Mouse (Mus musculus): ENCODE data around the gene Zbtb42.

The Zbtb42 gene

DNA sequence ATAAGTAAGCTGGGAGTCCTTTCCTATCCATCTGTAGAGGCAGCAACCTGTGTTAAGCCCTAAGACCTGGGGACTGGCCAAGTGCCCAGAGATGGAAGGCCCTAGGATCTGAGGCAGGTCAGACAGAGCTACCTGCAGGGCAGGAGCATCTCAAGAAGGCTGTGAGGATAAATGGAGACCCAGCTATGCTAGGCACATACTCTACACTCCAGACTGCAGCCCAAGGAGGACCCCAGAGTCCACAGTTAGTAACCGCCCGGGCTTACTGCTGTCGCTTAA, 17.4 kb upstream of the Zbtb42 start:
- DNase-seq (ENCODE audit: low spot score in 2 of 2): no peak

DNA sequence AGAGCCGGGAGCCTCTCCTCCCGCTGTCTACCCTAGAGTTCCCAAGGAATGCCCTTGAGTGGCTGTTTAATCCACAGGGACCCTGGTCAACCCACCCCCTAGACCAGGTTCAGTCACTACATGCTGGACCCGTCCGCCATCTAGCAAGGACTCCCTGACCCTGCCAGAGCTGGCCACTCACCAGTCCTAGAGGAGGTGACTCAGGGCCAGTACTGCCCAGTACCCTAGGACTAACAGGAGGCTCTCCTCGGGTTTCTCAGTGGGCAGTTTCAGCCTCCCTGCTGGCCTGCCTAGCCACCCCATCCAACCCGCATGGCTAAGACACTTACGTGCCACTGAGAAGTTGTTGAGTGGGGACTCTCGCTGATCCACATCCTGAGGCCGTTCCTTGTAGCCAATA, 16.8 kb upstream of the Zbtb42 start:
- DNase-seq (ENCODE audit: low spot score in 2 of 2): no peak

DNA sequence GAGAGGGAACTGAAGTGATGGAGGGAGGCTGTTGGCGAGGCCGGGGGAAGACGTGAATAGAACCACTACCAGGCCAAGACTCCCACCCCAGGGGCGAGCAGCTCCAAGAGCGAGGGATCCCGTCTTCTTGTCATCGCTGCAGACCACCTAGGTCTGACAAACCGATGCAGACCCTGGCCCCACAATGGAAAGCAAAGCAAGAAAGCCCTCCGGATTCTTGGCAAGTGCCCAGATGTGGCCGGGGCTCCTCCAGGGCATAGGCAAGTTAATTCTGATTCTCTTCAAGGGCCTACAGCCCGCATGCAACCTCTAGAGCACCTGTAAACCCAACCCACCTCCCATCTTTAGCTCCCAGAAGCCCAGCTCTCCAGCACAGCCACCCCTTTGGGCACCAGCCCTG, 15.3 kb upstream of the Zbtb42 start:
- no peak for DNase-seq (ENCODE audit: low spot score in 2 of 2)

DNA sequence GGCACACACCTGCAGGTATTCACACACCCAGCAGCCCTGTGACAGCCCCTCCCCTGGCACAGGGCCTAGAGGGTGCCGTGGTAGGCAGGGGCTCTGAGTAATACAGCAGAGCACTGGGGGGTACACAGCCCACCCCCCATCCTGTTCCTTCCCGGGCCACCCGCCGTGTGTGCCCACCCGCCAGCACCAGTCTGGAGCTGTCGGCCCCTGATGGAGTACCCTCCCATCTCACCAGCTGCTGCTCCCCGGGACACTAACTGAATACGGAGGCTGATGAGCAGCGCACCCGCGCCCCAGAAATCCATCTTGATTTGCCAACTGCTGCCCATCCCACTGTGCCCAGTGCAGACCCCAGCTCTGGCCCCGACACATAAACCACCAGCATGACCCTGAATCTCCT, 14.9 kb upstream of the Zbtb42 start:
- DNase-seq (ENCODE audit: low spot score in 2 of 2): no peak

DNA sequence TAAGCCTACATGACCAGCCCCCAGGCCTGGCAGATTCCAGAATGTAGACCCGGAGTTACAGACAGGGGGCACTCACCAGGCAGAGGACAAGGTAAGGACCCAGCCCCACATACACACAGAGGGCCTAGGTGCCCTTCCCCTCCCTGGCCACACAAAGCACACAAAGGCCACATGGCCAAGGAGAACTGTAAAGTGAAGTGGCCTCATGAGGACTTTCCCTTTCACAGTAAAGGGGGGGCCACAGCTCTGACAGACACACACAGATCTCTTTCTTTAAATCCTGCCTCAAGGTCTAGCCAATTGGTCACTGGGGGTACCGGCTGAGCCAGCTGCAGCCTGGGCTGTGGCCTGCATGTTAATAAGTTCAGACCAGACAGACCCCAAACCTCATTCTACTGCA, 14.5 kb upstream of the Zbtb42 start:
- DNase-seq (ENCODE audit: low spot score in 2 of 2): no peak

DNA sequence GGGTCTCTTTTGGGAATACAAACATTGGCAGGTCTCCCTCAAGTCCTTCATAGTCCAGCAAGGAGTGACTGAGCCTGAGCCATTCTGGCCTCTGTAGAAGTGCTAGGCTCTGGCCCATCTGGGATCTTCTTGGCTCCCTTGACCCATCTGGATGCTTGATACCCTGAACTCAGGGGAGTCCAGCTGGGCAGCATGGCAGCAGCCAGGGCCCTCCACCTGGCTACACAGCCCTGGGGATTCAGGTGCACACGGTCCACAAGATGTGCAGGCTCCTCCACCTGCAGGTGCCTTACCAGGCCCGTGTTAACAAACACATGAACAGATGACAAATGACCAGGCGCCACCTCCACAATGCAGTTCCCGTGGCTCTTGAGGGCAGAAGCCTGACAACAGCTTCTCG, 14.0 kb upstream of the Zbtb42 start:
- DNase-seq (ENCODE audit: low spot score in 2 of 2): no peak

DNA sequence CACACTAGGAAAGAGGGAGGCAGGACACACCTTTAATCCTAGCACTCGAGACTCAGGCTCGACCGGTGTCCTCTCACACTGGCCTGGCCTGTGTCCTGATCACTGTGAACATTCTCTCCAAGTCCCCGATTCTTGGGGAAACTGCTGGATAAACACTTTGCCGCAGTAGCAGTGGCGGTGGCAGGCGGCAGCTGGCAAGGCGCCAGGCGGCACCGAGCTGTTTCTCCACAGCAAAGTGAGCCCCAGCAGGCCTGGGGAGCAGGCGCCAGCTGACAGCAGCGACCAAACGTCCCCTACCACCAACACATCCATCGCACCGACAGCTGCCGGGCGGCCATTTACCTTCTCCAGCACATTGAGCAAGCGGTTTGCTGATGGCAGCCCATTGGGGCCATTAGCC, 13.2 kb upstream of the Zbtb42 start:
- DNase-seq (ENCODE audit: low spot score in 2 of 2): no peak

DNA sequence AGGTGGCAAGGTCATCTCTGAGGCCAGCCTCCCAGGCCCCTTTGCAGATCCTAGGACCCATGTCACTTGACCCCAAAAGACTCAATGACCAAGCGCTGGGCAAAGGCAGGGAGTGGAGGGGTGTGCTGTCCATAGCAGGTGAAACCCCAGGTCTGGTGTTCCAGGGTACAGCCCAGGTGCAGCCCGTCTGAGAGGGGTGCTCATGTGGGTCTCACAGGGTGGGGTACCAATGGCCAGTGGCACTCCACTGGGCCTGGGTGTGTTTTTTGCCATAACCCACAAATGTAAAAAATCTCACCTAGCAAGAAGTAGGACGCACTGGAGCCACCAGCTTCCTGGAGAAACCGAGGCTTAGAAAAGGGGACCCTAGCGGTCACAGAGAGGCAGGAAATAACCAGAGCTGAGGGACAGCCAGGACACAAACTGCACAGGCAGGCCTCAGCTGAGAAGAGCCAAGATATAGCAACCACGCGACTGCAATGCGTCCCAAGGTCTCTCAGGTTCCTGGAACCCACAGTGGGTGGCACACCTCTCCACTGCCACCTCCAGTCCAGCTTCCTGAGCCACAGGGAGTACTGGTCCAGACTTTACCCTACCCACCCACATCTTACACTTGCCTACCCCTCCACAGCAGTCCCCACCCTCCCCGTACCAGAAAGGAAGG, 12.6 kb upstream of the Zbtb42 start:
- DNase-seq (ENCODE audit: low spot score in 2 of 2): no peak

DNA sequence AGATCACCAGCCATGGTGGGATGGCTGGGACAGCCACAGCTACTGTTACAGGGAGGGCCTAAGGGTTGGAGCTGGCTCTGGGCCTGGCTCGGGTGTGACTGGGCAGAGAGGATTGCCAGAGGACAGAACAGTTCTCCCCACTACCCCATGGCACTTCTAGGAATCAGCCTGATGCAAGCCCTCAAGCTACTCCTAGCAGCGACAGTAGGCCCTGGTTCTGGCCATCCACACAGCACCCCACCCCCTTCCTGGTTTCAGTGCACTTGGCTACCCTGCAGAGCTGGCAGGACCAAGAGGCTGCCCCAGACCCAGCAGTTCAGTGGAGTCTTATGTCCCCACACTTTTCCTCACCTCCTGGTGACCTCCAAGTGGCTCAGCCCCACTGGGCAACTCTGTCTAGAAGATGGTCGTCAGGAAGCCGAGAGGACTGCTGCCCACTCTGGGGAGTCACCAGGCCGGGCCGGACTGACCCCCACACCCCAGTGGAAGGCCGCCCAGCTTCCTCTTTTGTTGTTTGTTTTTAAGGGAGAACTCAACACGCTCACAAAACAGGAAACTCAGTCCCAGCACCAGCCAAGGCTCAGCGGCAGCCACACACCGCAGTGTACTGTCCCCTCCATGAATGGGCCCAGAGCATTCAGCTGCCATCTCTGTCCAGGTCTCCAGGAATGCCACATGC, 10.9 kb upstream of the Zbtb42 start:
- DNase-seq (ENCODE audit: low spot score in 2 of 2): no peak

DNA sequence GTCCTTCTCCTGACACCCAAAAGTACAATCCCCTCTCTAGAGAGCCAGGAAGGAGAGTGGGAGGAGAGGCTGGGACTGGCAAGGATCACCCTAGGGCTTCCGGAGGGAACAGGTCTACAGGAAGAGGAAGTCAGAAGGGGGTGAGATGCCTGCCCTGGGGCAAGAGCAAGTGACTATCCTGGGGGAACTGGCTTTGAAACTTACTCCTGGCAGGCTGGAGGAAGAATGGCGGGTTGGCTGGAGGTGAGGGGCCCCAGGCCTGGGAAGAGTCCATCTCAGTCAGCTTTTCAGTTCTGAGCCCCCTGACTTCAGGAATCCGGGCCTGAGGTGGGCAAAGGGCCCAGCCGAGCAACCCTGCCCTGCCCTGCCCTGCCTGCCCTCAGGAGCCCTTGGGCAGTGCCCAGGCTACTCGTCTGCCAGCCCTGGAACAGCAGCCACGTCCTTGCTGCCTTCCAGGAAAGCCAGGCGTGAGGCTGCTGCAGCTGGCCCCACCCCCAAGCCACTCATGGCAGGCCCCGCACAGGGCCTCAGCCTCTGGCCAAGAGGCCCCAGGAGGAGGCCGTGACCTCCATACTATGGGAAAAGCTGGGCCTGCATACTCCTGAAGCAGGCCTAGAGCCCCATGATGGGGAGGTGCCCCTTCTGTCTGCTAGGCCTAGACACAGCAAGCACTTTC, 7.8 kb upstream of the Zbtb42 start:
- DNase-seq (ENCODE audit: low spot score in 2 of 2): no peak

DNA sequence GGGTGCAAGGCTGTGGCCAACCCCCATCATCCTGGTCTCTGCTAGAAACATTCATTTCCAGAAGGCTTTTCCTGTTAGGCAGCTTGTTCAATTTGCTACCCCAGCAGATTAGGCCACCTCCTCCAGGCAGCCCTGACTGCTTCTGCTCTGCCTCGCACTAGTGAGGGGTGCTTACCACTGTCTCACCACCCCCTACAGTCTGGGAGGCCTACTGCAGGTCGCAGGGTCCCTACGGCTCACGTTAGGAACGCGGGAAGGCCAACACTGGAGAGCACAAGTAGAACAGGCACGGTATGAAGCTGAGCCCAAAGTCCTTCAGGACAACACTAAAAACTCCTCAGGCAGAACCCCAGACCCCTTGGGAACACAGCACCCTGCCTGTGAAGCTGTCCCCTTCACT, 6.7 kb upstream of the Zbtb42 start:
- no peak for DNase-seq (ENCODE audit: low spot score in 2 of 2)

DNA sequence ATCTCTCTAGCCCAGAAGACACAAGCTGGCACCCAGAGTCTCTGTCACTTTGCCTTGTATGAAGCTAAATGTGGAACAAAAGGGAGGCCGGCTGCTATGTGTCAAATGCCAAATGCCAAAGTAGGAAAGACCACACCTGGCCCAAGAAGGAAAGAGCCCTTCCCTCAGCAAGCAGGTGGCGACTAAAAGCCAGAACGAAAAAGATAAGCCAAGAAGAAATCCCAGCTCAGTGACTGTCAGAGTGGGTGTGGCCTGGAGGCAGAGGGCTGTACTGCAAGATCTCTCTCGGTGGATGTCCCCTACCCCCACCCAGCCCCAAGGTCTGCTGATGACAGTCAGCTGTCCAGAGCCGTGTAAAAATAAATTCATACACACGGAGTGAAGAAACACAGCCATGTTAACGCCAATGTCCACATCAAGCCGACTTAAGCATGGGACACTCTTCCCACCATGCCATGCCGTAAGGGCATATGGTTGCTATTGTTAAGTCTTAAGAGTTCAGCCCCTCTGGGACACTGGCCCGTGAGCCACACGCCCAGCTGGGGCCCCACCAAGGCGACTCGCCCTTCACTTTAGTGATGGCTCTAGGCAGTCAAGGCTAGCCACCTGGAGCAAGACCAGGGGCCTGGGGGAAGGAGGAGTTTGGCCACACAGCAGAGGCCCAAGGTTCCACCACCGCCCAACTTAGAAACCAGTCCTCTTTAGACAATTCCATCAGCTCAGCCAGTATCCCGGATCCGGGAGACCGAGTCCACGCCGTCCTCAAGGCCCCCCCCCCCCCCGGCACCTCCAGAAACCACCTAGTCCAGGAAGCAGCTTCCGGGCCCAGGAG, 5.7 kb upstream of the Zbtb42 start:
- peak in 1 of 2 experiments; percentile 73 for DNase-seq (ENCODE audit: low spot score in 2 of 2)

DNA sequence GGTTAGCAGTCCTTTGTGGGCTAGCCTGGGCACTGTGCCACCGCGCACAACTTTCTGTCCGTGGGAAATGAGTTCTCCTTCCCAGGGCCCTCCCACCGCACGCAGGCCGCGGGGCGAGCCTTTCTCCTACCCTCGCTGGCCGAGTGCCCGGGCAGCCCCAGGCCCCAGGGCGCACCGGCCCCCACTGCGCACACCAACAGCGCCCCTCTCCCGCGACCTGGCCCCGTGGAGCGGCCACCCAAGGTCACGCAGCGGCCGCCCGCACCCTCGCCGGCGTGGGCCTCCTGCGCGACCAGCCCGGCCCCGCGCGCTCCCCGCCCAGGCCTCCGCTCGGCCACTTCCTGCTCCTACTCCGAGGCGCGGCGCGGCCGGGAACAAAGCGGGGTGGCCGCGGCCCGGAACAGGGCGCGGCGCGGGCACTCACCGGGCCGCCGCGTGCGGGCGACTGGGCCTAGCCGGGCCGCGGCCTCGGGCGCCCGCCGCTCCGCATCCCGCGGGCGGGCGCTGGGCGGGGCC, 5.0 kb upstream of the Zbtb42 start:
- peak; percentile 41 to 78 for DNase-seq (ENCODE audit: low spot score in 2 of 2)

DNA sequence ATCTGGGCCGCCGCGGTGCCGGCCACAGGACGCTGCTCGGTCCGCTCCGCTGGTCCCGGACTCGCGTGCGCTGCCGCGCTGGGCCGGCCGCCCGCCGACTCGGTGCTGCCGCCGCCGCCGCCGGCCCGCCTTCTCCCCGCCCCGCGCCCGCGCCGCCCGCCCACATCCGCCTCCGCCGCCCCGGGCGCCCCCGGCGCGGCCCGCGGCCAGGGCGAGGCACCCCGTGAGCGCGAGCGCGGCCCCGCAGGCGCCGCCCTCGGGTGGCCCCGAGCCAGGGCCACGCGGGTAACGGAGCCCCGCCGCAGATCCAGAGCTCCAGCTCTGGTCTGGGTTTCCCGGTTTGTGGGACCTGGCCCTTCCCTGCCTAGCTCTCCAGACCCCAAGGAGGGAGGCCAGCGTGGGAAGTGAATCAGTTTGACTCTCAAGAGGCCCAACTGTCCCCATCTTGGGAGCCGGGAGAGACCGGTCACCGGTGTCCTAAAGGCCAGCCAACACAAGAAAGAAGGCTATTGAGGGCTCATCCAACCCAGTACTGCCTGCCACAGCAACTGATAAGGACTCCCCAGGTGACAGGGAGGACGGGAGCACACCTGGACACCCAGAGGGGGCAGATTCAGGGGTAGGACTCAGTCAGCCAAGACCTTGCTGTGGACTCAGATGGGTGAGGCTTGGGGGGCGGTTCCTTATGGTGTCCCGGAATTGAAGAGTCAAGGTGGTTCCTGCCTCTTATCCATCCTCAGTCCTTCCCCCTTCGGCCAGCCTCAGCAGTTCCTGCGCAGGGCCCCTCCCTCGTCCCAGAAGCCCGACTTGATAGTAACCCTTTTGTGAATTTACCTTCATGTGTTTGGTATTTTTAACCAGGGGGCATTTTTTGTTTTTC, 4.3 kb upstream of the Zbtb42 start, which contains the start of gene Akt1:
Akt1 (minus strand) TSS at position 753 of the 880 bp plus-strand sequence.
- DNase-seq (ENCODE audit: low spot score in 2 of 2): peak; percentile 55 to 80

DNA sequence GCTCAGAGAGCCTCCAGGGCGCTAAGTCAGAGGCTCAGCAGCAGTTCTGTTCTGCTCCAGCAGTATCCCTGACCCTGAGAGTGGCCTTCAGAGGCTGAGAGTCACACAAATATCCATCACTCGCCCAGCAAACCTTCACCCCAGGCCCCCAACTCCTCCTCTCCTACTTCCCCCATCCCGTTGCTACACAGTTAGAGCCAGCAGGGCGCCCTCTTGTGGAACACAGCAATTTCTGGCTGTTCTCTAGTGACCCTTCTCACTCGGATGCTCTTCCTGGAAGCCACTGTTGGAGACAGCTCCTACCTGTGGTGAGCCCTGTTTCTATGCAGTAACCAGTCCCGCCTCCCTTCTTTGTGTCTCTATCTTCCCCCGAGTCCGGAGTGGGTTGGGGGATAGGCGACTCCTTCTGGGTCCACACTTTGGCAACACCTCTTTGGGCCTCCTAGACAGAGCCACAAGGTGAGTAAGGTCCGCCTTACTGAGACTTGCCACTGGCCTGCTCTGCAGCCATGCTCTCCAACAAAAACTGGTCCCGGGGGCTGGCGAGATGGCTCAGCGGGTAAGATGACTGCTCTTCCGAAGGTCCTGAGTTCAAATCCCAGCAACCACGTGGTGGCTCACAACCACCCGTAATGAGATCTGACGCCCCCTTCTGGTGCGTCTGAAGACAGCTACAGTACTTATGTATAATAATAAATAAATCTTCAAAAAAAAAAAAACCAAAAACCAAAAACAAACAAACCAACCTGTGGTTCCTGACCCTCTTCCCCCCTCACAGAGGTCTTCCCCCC, 3.2 kb upstream of the Zbtb42 start:
- DNase-seq (ENCODE audit: low spot score in 2 of 2): peak; percentile 82 to 93

DNA sequence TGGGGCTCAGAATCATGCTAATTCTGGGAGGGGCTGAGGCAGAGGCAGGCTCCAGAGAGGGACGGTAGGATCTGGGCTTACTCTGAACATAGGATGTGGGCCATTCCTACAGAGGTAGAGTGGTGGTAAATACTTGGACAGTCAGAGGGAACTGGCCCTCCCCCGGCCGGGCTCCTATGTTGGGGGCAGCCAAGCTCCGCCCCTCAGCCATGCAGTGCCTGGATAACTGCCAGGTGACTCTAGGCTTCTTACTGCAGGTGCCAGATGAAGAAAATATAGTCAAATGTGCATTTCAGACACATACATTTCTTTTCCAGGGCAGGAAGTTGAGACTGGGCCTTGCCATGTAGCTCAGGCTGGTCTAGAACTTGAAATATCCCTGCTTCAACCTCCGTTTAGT, 1.6 kb upstream of the Zbtb42 start:
- no peak for DNase-seq (ENCODE audit: low spot score in 2 of 2)

DNA sequence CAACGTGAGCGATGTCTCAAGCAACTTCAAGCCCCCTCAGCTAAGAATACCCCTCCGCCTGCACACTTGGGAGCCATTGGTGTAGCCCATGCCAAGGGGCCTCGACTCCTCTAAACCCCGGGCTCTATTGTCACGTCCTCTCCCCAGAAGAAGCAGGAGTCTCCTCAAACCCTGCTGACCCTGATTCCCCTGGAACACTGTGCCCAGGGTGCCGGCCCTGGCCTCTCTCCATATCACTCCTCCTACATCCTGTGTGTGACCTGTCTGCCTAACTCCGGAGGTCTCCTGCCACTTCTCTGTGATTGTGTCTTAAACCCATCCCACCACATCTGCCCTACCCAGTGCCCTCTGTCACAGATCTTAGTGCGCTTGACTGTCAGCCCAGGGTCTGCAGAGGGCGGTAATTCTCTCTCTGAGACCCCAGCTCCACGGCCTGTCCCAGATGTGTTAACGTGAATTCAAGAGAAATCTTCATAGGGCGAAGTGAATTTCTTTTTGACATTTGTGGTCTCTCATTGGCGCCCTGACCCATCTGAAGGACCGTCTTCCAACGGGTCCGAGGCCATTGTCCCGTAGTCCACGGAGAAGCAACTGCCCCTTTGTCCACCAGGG, 579 bp upstream of the Zbtb42 start:
- DNase-seq (ENCODE audit: low spot score in 2 of 2): no peak

DNA sequence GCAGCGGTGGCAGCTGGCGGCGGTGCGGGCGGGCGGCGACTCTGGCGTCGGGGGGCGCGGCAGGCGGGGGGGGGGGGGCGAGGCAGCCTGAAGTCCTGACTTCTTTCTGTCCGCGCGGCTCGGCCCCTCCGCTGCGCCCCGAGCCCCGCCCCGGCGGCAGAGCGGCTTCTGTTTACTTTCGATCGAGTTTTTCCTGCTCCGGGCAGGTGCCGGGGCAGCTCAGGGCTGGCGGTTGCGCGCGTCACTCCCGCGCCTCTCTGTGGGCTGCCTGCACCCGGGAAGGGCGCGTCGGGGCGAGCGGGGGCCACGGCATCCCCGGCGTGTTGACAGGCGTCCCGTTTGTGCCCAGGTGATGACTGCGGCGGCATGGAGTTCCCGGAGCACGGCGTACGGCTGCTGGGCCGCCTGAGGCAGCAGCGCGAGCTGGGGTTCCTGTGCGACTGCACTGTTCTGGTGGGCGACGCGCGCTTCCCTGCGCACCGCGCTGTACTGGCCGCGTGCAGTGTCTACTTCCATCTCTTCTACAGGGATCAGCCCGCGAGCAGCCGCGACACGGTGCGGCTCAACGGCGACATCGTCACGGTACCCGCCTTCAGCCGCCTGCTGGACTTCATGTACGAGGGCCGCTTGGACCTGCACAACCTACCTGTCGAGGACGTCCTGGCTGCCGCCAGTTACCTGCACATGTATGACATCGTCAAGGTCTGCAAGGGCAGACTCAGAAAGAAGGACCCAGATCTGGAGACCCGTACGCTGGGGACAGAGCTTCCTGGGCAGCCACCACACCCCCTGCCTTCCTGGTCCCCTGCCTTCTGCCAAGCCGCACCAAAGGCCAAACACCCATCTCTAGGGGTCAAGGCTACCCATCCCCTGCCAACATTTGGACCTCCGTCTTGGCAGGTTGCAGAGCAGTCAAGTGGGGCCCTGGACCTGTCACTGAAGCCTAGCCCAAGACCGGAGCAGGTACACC, 684 bp downstream of the Zbtb42 start:
- peak in 1 of 2 experiments; percentile 71 for DNase-seq (ENCODE audit: low spot score in 2 of 2)

DNA sequence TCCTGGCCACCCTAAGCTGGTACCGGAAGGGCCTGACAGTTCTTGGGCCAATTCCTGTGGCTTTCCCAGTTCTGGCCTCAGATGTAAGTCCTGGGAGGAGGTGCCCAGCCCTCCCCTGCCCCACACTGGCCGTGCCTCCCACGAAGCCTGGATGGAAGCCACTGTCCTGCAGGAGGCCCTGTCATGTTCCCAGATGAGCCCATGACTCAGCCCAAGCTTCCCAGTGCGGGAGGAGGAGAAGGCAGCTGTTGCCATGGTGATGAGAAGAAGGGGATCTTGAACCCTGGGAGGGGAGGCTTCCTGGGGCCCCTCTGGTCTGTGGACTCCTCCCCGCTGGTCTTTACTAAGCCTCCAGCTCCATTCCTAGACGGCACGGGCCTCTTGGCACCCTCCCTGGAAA, 4.7 kb downstream of the Zbtb42 start:
- DNase-seq (ENCODE audit: low spot score in 2 of 2): no peak

Data from spleen, postnatal 4 days (tissue).